Mouse (Mus musculus): ENCODE results near the gene Acad8. TPM values are rescaled to one million over a fixed set of nuclear protein-coding genes. Genes with fewer than 3 reads are reported as not detected.

Gene Acad8
- polyA plus RNA-seq, 1 experiment from 2014 or later = 40.6 TPM

GRCm38 (mm10) chr9:26985090-26985613 lies 14.2 kb downstream of the Acad8 start:
- in situ Hi-C loops (cut with MboI; ENCODE audit: low pct_unique_long_range_greater_than_20kb) = no loop called here
- no peak for TF ChIP-seq CTCF (IDR thresholded peaks at IDR 0.05)

DNA sequence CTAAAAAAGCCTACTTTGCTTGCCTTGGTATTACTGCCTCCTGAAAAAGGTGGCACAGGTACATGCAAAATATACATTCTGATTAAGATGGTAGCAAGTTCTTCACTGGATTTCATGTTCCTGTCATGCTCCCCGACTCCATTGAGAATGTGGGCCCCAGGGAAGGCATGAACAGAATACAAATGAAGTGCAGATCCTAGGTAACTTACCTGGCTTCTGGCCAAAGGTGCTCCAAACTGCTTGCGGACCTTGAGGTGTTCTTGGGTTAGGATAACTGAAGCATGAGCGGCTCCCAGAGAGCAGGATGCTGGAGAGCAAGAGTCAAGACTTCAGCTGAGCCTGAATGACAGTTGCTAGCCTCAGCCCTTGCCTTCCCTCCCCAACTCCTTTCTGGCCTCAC lies 20.6 kb downstream of the Acad8 start:
- CTCF ChIA-PET = interaction anchor here (1.2 kb wide), 1 partner anchor 12 kb away, joined by 4 read pairs; no protein-coding TSS in a partner anchor
- TF ChIP-seq CTCF (IDR thresholded peaks at IDR 0.05) = no peak
- ATAC-seq (no peak), DNase-seq (ENCODE audit: low read depth, low spot score) (no peak)
- POLR2A ChIA-PET = no interaction called here
- in situ Hi-C loops (cut with MboI; ENCODE audit: low pct_unique_long_range_greater_than_20kb) = no loop called here
- H3K27me3 ChIP-seq = no peaks in the 10 kb centered on the region

More at GRCm38 (mm10) chr9:26985090-26985613, 14.2 kb downstream of the Acad8 start:
- H3K27me3 ChIP-seq = no peaks in the 10 kb centered on the region
- ChIA-PET POLR2A (no interaction called here), CTCF (no interaction called here)
- no peak for ATAC-seq
- no peak for DNase-seq (ENCODE audit: low read depth, low spot score)

- ChIA-PET POLR2A (no interaction called here), CTCF (interaction anchor here (1.2 kb wide), 1 partner anchor 13 kb away, joined by 4 read pairs; no protein-coding TSS in a partner anchor)
- TF ChIP-seq CTCF (IDR thresholded peaks at IDR 0.05) = no peak
- in situ Hi-C loops (cut with MboI; ENCODE audit: low pct_unique_long_range_greater_than_20kb) = no loop called here
- ATAC-seq = no peak
- no peak for DNase-seq (ENCODE audit: low read depth, low spot score)
- no peaks in the 10 kb centered on the region for H3K27me3 ChIP-seq
Measured at GRCm38 (mm10) chr9:26977754-26978153, 21.6 kb downstream of the Acad8 start.

DNA sequence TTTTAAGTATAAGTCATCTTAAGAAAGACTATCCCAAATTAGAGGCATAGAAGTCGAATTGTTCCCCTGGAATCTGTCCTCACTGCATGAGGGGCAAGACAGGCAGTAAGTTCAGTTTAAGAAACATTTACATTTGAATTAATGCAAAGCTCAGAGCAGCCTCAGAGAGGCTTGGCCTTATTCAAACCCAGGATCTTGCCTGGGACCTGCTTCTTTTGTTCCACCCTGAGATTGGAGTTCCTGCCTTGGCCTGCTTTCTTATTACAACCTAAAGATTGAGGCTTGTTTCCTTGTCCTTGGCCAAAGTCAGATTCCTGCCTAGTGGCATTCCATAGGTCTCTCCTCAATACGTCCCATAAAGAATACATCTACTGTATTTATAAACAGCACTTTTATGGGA lies 51.6 kb downstream of the Acad8 start:
- no peak for TF ChIP-seq CTCF (IDR thresholded peaks at IDR 0.05)
- no peak for ATAC-seq
- DNase-seq (ENCODE audit: low read depth, low spot score) = no peak
- in situ Hi-C loops (cut with MboI; ENCODE audit: low pct_unique_long_range_greater_than_20kb) = no loop called here
- ChIA-PET CTCF (interaction anchor here (0.8 kb wide), 1 partner anchor 10 kb away, joined by 3 read pairs; no protein-coding TSS in a partner anchor), POLR2A (no interaction called here)
- peaks cover 16% of the 10 kb centered on the region for H3K27me3 ChIP-seq

GRCm38 (mm10) chr9:26924146-26924545 lies 75.2 kb downstream of the Acad8 start:
- peaks cover 17% of the 10 kb centered on the region for H3K27me3 ChIP-seq
- ChIA-PET CTCF (no interaction called here), POLR2A (no interaction called here)
- no peak for DNase-seq (ENCODE audit: low read depth, low spot score)
- no peak for ATAC-seq
- in situ Hi-C loops (cut with MboI; ENCODE audit: low pct_unique_long_range_greater_than_20kb) = no loop called here
- TF ChIP-seq CTCF (IDR thresholded peaks at IDR 0.05) = no peak

Other genes with a start within 250 kb of the Acad8 start
- 0.01 TPM for gene Glb1l2, start 193.1 kb downstream of the Acad8 start, polyA plus RNA-seq (2021)
- gene Glb1l3, start 138.7 kb downstream of the Acad8 start, polyA plus RNA-seq (2021) = not detected
- gene Gm1110, start 76.5 kb downstream of the Acad8 start, polyA plus RNA-seq (2021) = not detected
- gene Thyn1, start 144 bp upstream of the Acad8 start, polyA plus RNA-seq (2021) = 63.2 TPM
- gene Vps26b, start 30.5 kb upstream of the Acad8 start, polyA plus RNA-seq (2021) = 36.9 TPM
- gene Ncapd3, start 30.6 kb upstream of the Acad8 start, polyA plus RNA-seq (2021) = 14.8 TPM
- 40.0 TPM for gene Jam3, start 155.9 kb upstream of the Acad8 start, polyA plus RNA-seq (2021)

Data from Patski (cell line).